Mouse (Mus musculus) 3134 (cell line): ENCODE measurements around the gene BC017158.

Experiments
- DNase-seq: peaks from one replicate; pipeline ENCODE4 v3.0.0-alpha.2; 2011; ENCODE audit warnings: low spot score; ENCODE audit not compliant: insufficient read length; ENCODE audit errors: extremely low read depth

The BC017158 gene

GRCm38 (mm10) chr7:128309776-128310175 is 11.8 kb upstream of the BC017158 start:
- no peak for DNase-seq

GRCm38 (mm10) chr7:128309216-128309615 is 11.2 kb upstream of the BC017158 start:
- DNase-seq = no peak

- no peak for DNase-seq
Measured at GRCm38 (mm10) chr7:128307851-128308250, 9.9 kb upstream of the BC017158 start.

- DNase-seq = no peak
Measured at GRCm38 (mm10) chr7:128304907-128305306, 6.9 kb upstream of the BC017158 start.

- no peak for DNase-seq
Measured at GRCm38 (mm10) chr7:128304198-128304597, 6.2 kb upstream of the BC017158 start.

DNA sequence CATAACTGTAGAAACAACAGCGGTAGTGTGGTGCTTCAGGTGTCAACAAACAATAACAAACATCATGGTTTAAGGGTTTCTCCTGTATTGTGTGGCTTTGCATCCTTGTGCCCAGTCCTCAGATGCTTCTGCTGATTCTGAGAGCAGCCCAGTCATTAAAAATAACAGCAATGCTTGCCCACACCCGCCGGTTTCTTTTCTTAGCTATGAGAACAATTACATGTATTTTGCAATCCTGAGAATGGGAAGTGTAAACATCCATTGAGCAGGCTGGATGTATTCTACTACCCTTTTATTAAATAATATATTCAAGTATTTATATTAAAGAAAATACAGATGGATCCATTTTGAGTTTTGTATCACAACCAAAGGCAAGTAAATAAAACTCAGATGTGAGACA is 4.2 kb upstream of the BC017158 start:
- DNase-seq = no peak

GRCm38 (mm10) chr7:128300952-128301351 is 3.0 kb upstream of the BC017158 start:
- no peak for DNase-seq

DNA sequence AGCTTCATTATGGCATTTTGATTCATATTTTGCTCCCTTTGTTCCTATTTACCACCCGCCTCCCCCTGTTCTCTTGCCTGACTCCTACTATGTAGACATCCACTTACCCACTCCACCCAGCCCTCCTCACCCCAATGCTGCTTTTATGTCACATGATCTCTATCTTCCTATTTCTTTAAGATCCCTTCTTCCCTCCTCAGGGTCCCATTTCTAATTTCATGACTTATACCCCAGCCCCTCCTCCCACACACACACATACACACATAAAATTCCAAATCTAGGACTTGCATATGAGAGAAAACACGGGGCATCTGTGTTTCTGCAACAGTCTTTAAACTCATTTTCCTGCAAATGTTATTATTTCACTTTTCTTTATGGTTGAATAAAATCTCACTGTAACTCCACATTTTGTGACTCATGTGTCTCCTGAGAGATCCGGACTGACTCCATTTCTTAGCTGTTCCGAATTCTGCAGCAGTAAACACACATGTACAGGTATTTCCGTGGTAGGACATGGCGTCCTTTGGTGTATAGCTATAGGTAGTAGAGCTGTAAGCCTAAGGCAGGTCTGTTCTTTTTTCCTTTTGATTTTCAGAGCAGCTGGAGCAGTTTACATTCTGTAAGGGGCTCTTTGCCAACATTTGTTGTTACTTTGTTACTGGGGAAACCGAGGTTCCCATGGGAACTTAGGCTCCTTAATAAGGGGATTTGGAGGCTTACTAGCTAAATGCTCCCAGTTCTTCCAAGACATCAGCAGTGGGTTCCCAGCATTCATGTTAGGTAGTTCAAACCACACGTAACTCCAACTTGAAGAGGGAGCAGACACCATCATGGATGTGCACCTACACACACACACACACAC is 742 bp upstream of the BC017158 start:
- DNase-seq = no peak

- no peak for DNase-seq
Measured at GRCm38 (mm10) chr7:128297291-128297616, 716 bp downstream of the BC017158 start.

DNA sequence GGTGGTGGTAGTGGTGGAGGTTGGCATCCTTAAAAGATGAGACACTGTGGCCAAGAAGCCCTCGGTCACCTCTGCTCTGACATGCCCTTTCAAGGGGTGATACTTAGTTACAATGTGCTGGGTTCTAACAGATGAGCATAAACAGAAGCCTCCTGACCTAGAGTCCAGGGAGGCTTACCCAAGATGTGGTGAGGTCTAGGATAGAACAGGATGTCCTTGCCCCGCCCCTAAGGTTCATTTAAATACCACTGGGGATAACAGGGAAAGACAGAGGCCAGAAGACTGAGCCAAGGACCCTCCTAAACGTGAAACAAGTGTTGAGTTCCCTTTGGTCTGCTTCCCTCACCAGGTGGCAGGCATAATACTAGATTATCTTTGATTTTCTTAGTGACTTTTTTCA is 1.5 kb downstream of the BC017158 start:
- DNase-seq = no peak

- no peak for DNase-seq
Measured at GRCm38 (mm10) chr7:128294785-128295184, 3.2 kb downstream of the BC017158 start.

DNA sequence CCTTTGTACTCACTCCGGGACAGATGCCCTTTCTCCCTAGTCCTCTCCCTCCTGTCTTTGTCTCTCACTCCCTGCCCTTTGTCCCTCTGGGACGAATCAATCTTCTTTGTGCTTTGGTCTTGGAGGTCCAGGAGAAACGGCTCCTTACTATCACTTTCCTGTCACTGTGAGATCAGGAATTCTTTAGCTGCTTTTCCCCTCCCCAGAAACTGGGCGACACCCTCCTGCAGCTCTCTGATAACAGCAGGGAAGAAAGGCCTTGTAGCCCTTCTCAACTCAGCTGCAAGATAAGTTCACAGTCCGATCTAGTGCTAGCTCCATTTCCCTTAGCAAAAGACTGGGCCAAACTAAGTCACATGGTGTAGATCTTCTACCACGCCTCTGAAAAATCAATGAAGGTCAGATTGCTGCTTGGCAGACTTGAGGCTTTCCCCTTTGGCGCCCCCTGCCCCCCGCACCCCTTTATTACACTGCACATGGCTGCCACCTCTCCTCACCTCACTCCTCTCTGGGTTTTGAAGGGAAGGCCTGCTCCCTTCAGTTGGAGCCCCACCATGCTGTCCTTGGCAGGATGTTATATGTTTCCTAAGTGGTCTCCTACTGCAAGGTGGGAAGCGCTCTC is 8.9 kb downstream of the BC017158 start:
- no peak for DNase-seq

DNA sequence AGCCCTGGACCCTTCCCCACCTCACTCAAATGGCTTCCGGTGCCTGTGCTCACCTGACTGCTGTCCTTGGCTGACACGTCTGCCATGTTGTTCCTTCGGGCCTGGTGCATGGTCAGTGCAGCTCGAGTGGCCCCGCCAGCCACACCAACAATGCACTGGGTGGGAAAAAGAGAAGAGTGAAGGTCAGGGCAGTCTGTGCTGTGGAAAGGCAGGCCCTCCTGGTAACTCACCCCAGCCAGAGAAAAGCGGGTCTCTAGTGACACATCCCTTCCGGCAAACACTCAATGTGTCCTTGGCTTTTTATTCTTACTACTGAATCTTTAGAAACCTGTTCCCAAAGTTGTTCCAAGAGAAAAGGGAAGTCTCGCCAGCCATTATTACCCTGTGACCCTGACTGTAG is 12.9 kb downstream of the BC017158 start:
- DNase-seq = no peak

GRCm38 (mm10) chr7:128284047-128284446 is 13.9 kb downstream of the BC017158 start:
- DNase-seq = no peak

DNA sequence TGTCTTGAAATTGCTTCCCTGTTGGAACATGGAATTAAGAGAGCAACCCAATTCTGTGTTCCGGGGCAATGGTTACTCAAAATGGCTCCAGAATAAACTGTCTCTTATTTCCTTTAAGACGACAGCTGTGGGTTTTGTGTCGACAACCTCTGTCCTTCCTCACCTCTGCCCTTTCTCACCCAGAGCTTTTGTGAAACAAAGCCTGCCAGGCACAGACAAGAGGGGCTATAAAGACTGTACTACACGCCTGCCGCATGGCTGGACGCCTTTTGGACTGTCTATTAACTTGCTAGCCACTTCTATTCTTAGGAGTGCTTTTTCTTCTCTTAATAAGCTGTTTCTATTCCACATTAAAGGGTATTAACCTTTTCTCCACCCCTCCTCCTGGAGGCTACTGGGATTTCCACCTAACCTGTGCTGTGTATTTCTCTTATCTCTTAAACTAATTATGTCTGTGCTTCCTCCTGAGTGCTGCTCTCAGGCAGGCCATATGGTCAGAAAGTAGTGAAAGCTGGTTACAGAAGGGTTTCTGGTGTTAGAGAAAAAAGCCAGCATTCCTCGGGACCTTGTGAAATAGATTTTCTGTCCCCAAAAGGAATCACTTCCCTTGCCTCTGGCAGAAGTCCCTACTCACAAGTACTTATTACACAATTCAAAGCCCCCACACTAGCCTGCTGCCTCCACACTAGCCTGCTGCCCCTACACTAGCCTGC is 15.3 kb downstream of the BC017158 start:
- no peak for DNase-seq

- DNase-seq = no peak
Measured at GRCm38 (mm10) chr7:128281765-128282164, 16.2 kb downstream of the BC017158 start.

GRCm38 (mm10) chr7:128279750-128280149 is 18.2 kb downstream of the BC017158 start:
- no peak for DNase-seq

DNA sequence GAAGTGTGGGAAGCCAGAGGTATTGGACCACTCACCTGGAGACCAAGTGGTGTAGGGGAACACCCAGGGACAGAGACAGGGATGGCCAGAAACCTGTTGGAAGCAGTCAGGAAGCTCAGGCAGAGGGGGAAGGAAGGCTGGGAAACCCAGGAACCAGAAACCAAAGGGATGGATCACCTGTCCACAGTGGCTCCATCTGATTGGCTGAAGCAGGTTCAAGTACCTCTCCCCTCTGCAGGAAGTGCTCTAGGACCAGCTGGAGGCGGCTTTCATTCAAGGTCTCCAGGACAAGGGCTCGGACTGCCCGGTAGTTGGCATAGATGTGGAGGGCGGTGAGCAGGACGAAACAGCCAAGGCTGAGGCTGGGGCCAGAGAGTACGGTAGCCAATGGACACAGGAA is 21.9 kb downstream of the BC017158 start:
- DNase-seq = no peak

- no peak for DNase-seq
Measured at GRCm38 (mm10) chr7:128271496-128271895, 26.5 kb downstream of the BC017158 start.

- DNase-seq = no peak
Measured at GRCm38 (mm10) chr7:128270431-128270850, 27.5 kb downstream of the BC017158 start.

- DNase-seq = no peak
Measured at GRCm38 (mm10) chr7:128267813-128268212, 30.2 kb downstream of the BC017158 start.

- no peak for DNase-seq
Measured at GRCm38 (mm10) chr7:128267391-128267790, 30.6 kb downstream of the BC017158 start.
